Mouse (Mus musculus) lung, adult 2 months (tissue): ENCODE results near the gene Lyrm7.

Experiments used
- CTCF ChIP-seq: fragments of 200-500 bp; IDR thresholded peaks from 2 replicates; pipeline ENCODE4 v1.5.1; 2011; ENCODE audit warnings: mild to moderate bottlenecking, low read length, control low read depth; ENCODE audit not compliant: insufficient read depth
- POLR2A ChIP-seq: fragments of 200-500 bp; IDR thresholded peaks from 2 replicates; pipeline ENCODE4 v1.6.1; 2011; ENCODE audit warnings: low read depth, mild to moderate bottlenecking, control low read depth, low read length, borderline replicate concordance; ENCODE audit errors: extremely low read depth

DNA sequence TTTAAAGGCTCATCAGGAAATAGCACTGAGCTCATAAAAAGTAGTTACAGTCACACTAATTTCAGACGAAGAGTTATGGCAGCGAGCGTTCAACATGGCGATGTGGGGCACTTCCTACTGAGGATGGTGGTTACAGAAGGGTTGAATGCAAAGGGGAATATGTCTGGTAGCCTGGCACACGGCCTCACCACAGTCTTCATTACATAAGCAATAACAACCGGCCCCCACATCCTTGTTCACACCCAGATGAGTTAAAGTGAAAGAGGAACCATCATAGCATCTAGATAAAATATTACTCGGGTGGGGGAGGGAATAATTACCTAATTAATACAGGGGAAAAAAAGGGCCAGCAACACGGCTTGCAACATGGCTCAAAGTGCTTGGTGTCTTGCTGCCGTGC is 53.0 kb downstream of the Lyrm7 start:
- TF ChIP-seq CTCF (no peak), POLR2A (no peak)
